Mouse (Mus musculus) heart, postnatal 0 days (tissue): ENCODE results near the gene Tmem107. TPM values are rescaled to one million over a fixed set of nuclear protein-coding genes. Genes with fewer than 3 reads are reported as not detected.

ENCODE experiments used
- ATAC-seq: fragments of 200-750 bp; cut with Nextera tagmentation; 2 replicates; pipeline ENCODE4 v1.8.0; 2017; ENCODE audit warnings: low read depth, moderate number of reproducible peaks, moderate library complexity; ENCODE audit not compliant: insufficient read depth
- DNase-seq: peaks from one replicate; pipeline ENCODE4 v3.0.0-alpha.2; 2016; ENCODE audit warnings: low spot score
- H3K27ac ChIP-seq: fragments of 300-500 bp; sonication (generic); 2 replicates; pipeline ENCODE4 v1.5.1; 2014; ENCODE audit warnings: low read depth, mild to moderate bottlenecking
- H3K27me3 ChIP-seq: fragments of 300-500 bp; sonication (generic); 2 replicates; pipeline ENCODE4 v1.6.1; 2014; ENCODE audit warnings: low read length, mixed read lengths; ENCODE audit not compliant: control insufficient read depth, insufficient read depth
- H3K36me3 ChIP-seq: fragments of 300-500 bp; sonication (generic); replicated peaks from 2 replicates; pipeline ENCODE4 v1.6.1; 2014; ENCODE audit warnings: low read length, mixed read lengths; ENCODE audit not compliant: control insufficient read depth, insufficient read depth
- H3K4me1 ChIP-seq: fragments of 300-500 bp; sonication (generic); 2 replicates; pipeline ENCODE4 v1.6.1; 2014; ENCODE audit warnings: antibody characterized with exemption; ENCODE audit not compliant: control insufficient read depth, insufficient read depth
- H3K4me2 ChIP-seq: fragments of 300-500 bp; sonication (generic); 2 replicates; pipeline ENCODE4 v1.6.1; 2014; ENCODE audit warnings: low read depth, mild to moderate bottlenecking, low read length, moderate library complexity
- H3K4me3 ChIP-seq: fragments of 300-500 bp; sonication (generic); 2 replicates; pipeline ENCODE4 v1.5.1; 2014; ENCODE audit warnings: low read depth, low read length
- H3K9ac ChIP-seq: fragments of 300-500 bp; sonication (generic); replicated peaks from 2 replicates; pipeline ENCODE4 v1.6.1; 2014; ENCODE audit warnings: low read depth, low read length, mixed read lengths
- H3K9me3 ChIP-seq: fragments of 300-500 bp; sonication (generic); replicated peaks from 2 replicates; pipeline ENCODE4 v1.6.1; 2016; ENCODE audit warnings: low read length; ENCODE audit not compliant: control insufficient read depth
- CTCF ChIP-seq: IDR thresholded peaks from 2 replicates; pipeline ENCODE4 v1.5.1; 2016; ENCODE audit warnings: antibody characterized with exemption, control low read depth, low read depth
- EP300 ChIP-seq: IDR thresholded peaks from 2 replicates; pipeline ENCODE4 v1.6.1; 2016; ENCODE audit warnings: antibody characterized with exemption, low read depth
- WGBS: fragments of 180-500 bp; shearing (Covaris S2); extraction: QIAGEN DNeasy Blood & Tissue Kit; methylation state at CpG from one replicate; pipeline ENCODE4 v1.1.7; 2014; 5-methylcytosine and 5-hydroxymethylcytosine counted together
- polyA plus RNA-seq: library from polyadenylated mRNA; unstranded; fragments of >200 nt; fragmentation: Nextera tagmentation; extraction: Ambion mirVana; gene quantifications from 2 replicates; pipeline ENCODE4 v1.2.1, GENCODE M21; 2015
- total RNA-seq: library from RNA; depleted of rRNA; stranded (reverse); fragments of >200 nt; gene quantifications from 2 replicates; pipeline ENCODE4 v1.2.3, GENCODE M21; 2014; ENCODE audit warnings: low replicate concordance

The Tmem107 gene
- total and polyA plus RNA-seq, 2 experiments from 2014 or later = 10.9 to 18.3 TPM

DNA sequence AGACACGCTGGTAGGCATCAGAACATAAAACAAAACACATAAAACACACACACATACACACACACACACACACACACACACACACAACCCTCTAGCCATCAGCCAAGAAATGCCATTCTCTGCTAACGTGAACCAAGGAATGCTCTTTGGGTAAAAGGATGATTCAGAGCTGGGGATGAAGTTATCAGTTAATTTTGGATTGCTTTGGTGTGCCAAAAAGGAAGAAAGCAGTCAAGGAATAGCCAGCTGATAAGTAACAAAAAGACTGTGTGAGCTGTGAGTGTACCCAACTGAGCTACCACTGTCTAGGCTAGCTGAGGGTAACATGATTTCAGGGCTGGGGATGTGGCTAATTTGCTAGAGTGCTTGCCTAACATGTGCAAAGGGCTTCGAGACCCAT, 43.4 kb downstream of the Tmem107 start:
- 51% methylated on average over 3 of the region's 3 CpGs for WGBS
- ATAC-seq (no peak), DNase-seq (no peak)
- Histone ChIP-seq H3K4me2 (no peak overlapping the region), H3K9me3 (no peaks in the 10 kb centered on the region), H3K36me3 (peaks cover 11% of the 10 kb centered on the region), H3K4me3 (no peak overlapping the region), H3K4me1 (peaks cover 19% of the 10 kb centered on the region; the same call in 1 of the 2 replicates), H3K27ac (no peak overlapping the region), H3K9ac (no peak overlapping the region), H3K27me3 (no peaks in the 10 kb centered on the region)
- TF ChIP-seq EP300 = no peak
- TF ChIP-seq CTCF = no peak

DNA sequence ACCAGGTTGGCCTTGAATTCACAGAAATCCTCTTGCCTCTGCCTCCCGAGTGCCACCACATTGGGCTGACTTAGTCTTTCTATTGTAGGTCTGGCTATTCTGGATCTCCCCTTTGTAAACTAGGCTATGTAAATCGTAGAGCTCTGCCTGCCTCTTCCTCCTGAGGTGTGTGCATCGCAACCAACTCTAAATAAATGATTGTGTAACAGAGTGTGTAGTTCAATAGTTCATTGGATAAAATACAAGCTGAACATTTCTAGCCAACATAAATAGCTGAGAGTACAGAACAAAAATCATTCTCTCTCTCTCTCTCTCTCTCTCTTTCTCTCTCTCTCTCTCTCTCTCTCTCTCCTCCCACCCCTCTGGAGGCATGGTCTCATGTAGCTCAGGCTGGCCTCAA, 44.0 kb downstream of the Tmem107 start:
- Histone ChIP-seq H3K4me1 (peaks cover 22% of the 10 kb centered on the region; the same call in 1 of the 2 replicates), H3K9me3 (no peaks in the 10 kb centered on the region), H3K36me3 (peaks cover 5% of the 10 kb centered on the region), H3K9ac (no peak overlapping the region), H3K4me3 (no peak overlapping the region), H3K27me3 (no peaks in the 10 kb centered on the region), H3K4me2 (no peak overlapping the region), H3K27ac (no peak overlapping the region)
- no peak for TF ChIP-seq CTCF
- no peak for TF ChIP-seq EP300
- WGBS = 80% methylated on average over 3 of the region's 3 CpGs
- no peak for ATAC-seq
- no peak for DNase-seq

DNA sequence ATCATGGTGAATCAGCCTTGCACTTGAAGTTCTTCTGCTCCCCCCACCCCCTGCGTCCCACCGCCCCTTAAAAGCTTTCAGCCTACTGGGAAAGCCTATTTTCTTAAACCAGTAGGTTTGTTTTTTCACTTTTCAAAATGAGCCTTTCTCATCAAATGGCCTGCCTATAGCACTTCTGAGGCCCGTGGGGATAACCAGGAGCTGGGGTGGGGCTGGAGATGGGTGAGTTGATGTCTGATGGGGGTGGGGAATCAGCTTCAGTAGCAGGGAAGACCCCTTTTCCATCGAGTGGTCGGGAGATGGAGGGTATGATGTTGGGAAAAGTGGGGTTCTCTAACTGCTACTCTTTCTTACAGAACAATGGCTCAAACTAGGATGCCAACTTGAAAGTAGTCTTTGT, 46.2 kb downstream of the Tmem107 start:
- 51% methylated on average over 5 of the region's 5 CpGs for WGBS
- no peak overlapping the region for H3K4me3 ChIP-seq
- DNase-seq (no peak), ATAC-seq (no peak)
- no peaks in the 10 kb centered on the region for H3K27me3 ChIP-seq
- H3K9ac ChIP-seq = no peak overlapping the region
- no peaks in the 10 kb centered on the region for H3K36me3 ChIP-seq
- no peaks in the 10 kb centered on the region for H3K9me3 ChIP-seq
- no peak overlapping the region for H3K4me2 ChIP-seq
- H3K4me1 ChIP-seq = peaks cover 29% of the 10 kb centered on the region
- H3K27ac ChIP-seq = no peak overlapping the region
- no peak for TF ChIP-seq CTCF
- TF ChIP-seq EP300 = no peak

DNA sequence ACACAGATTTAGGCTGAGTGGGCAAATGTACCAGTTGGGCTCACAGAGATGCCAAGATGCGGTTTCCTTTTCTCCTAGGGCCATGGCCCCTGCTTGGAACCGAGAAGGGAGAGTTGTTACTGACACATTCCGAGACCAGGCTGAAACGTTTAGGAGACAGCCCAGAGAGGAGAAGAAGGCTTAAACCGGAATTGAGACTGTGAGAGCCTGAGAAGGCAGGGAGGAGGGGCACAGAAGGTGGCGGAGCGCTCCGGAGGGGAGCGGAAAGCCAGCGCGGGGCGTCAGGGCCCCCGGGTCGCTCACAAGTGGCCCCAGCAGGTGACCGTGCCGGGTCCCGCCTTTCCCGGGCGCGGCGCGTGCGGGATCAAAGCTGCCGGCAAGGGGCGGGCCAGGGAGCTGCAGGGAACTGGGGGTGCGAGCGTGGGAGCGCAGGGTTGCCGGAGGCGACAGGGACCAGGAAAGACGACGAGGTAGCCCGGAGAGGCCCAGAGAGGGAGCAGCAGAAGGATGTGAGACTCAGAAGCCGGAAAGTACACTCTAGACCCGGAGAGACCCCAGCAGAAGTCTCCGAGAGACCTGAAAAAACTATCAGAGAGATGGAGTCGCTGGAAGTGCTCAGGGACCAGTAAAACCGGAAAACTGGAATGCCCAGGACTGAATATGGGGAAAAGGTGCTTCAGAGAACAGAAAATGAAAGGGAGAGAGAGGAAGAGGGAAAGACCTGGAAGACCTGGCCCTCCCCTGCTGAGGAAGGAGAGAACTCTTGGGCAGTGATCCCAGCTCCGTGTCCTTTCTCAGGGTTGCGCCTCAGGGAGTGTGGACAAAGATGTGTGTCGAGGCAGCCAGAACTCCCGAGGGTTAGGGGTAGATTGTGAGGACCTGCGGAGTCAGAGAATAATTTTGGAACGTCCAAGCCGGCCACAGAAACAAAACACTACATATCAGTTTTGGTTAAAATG, 47.4 kb downstream of the Tmem107 start:
- peak overlapping the region; percentile 62 for H3K9ac ChIP-seq
- peak overlapping the region; percentile 72 for H3K4me2 ChIP-seq
- under 1% methylated on average over 45 of the region's 45 CpGs for WGBS
- peak overlapping the region; percentile 63 for H3K4me3 ChIP-seq
- DNase-seq (peak; percentile 64), ATAC-seq (peak; percentile 11; the same call in 1 of the 2 replicates)
- H3K9me3 ChIP-seq = no peaks in the 10 kb centered on the region
- no peaks in the 10 kb centered on the region for H3K36me3 ChIP-seq
- no peaks in the 10 kb centered on the region for H3K27me3 ChIP-seq
- TF ChIP-seq CTCF = no peak
- H3K27ac ChIP-seq = peak overlapping the region; percentile 82
- peaks cover 26% of the 10 kb centered on the region for H3K4me1 ChIP-seq

DNA sequence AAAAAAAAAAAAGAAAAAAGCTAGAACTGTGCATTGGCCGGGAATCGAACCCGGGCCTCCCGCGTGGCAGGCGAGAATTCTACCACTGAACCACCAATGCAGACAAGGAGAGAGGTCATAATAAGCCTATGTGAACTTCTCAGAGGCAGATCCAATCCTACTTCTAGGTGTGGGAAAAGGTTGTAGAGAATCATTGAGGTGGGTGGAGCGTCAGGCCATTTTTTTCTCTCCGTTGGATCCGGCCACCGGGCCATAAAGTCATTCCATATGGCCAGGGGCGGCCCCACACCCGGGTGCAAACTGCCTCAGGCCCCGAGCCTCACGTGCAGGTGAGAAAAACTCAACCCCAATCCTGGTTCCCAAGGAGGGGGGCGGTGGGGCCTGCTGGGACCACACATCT, 48.2 kb downstream of the Tmem107 start:
- ATAC-seq (no peak), DNase-seq (peak; percentile 68)
- TF ChIP-seq CTCF = no peak
- TF ChIP-seq EP300 = no peak
- Histone ChIP-seq H3K36me3 (no peaks in the 10 kb centered on the region), H3K27me3 (no peaks in the 10 kb centered on the region), H3K9ac (peak overlapping the region; percentile 62), H3K4me2 (peak overlapping the region; percentile 72), H3K27ac (peak overlapping the region; percentile 82; the same call in 1 of the 2 replicates), H3K9me3 (no peaks in the 10 kb centered on the region), H3K4me1 (peaks cover 26% of the 10 kb centered on the region), H3K4me3 (peak overlapping the region; percentile 63)
- 3% methylated on average over 15 of the region's 15 CpGs for WGBS
